Mouse (Mus musculus): ENCODE data around the gene Iqsec1.

DNA sequence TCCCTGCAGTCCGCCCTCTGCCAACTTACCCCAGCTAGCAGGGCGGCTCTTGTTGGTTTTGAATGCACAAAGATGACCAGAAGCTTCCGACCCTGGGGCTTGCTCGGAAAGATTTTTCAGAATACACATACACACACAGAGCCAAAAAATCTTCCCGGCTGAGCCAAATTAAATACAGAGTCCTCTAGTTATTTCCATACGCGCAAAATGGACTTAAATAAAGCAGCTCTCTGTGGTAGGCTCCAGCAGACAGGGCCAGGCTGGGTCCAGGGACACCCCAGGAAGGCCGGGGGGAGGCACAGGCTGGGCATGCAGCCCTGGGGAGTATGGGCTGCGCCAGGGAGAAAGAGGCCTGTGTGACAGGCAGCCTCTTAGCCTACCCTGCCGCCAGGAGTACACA is 282.0 kb downstream of the Iqsec1 start:
- TF ChIP-seq CTCF (IDR thresholded peaks at IDR 0.05; ENCODE audit: low read depth) (no peak), EP300 (IDR thresholded peaks at IDR 0.05; ENCODE audit: low read depth) (no peak)
